Mouse (Mus musculus) limb, embryonic 12.5 days (tissue): Measurements from ENCODE around the gene Prr11. TPM values are rescaled to one million over a fixed set of nuclear protein-coding genes. Genes with fewer than 3 reads are reported as not detected.

ENCODE experiments used
- ATAC-seq: fragments of 200-750 bp; cut with Nextera tagmentation; 2 replicates; pipeline ENCODE4 v1.8.0; 2017; ENCODE audit warnings: low read depth, moderate TSS enrichment; ENCODE audit not compliant: insufficient number of reproducible peaks, insufficient read depth, low FRiP score, low TSS enrichment
- H3K27ac ChIP-seq: fragments of 300-500 bp; sonication (generic); 2 replicates; pipeline ENCODE4 v1.5.1; 2016; ENCODE audit warnings: mild to moderate bottlenecking, moderate library complexity
- H3K27me3 ChIP-seq: fragments of 300-500 bp; sonication (generic); 2 replicates; pipeline ENCODE4 v1.6.1; 2016; ENCODE audit warnings: mild to moderate bottlenecking, moderate library complexity
- H3K36me3 ChIP-seq: fragments of 300-500 bp; sonication (generic); 2 replicates; pipeline ENCODE4 v1.6.1; 2016; ENCODE audit warnings: mild to moderate bottlenecking, moderate library complexity
- H3K4me1 ChIP-seq: fragments of 300-500 bp; sonication (generic); replicated peaks from 2 replicates; pipeline ENCODE4 v1.6.1; 2016
- H3K4me2 ChIP-seq: fragments of 300-500 bp; sonication (generic); 2 replicates; pipeline ENCODE4 v1.6.1; 2016; ENCODE audit warnings: mild to moderate bottlenecking, moderate library complexity
- H3K4me3 ChIP-seq: fragments of 300-500 bp; sonication (generic); replicated peaks from 2 replicates; pipeline ENCODE4 v1.5.1; 2016; ENCODE audit warnings: mild to moderate bottlenecking
- H3K9ac ChIP-seq: fragments of 300-500 bp; sonication (generic); replicated peaks from 2 replicates; pipeline ENCODE4 v1.6.1; 2016; ENCODE audit warnings: mild to moderate bottlenecking, moderate library complexity
- H3K9me3 ChIP-seq: fragments of 300-500 bp; sonication (generic); 2 replicates; pipeline ENCODE4 v1.6.1; 2016; ENCODE audit warnings: mild to moderate bottlenecking, moderate library complexity
- WGBS: fragments of 180-500 bp; shearing (Covaris S2); methylation state at CpG from one replicate; pipeline ENCODE4 v1.1.7; 2016; 5-methylcytosine and 5-hydroxymethylcytosine counted together
- microRNA counts: library from miRNA; unstranded; fragments of <30 nt; microRNA quantifications from one replicate; lab custom pipeline; 2017
- microRNA-seq: library from miRNA; unstranded; fragments of <30 nt; microRNA quantifications from one replicate; pipeline ENCODE4, GENCODE M21; 2017
- polyA plus RNA-seq: library from polyadenylated mRNA; unstranded; fragments of >200 nt; fragmentation: Nextera tagmentation; extraction: Ambion mirVana; gene quantifications from 2 replicates; pipeline ENCODE4 v1.2.1, GENCODE M21; 2016

The Prr11 gene
- polyA plus RNA-seq, 1 experiment from 2014 or later: 7.4 TPM

GRCm38 (mm10) chr11:87043052-87043451, 65.5 kb downstream of the Prr11 start:
- ATAC-seq: no peak
- Histone ChIP-seq H3K27ac (no peak overlapping the region), H3K4me3 (no peak overlapping the region), H3K4me1 (no peaks in the 10 kb centered on the region), H3K36me3 (peaks cover 64% of the 10 kb centered on the region), H3K9me3 (no peaks in the 10 kb centered on the region), H3K9ac (no peak overlapping the region), H3K4me2 (no peak overlapping the region), H3K27me3 (no peaks in the 10 kb centered on the region)
- 90% methylated on average over 3 of the region's 3 CpGs for WGBS

- no peak overlapping the region for H3K27ac ChIP-seq
- H3K4me3 ChIP-seq: no peak overlapping the region
- no peaks in the 10 kb centered on the region for H3K4me1 ChIP-seq
- H3K9ac ChIP-seq: no peak overlapping the region
- ATAC-seq: no peak
- 82% methylated on average over 9 of the region's 9 CpGs for WGBS
- peaks cover 66% of the 10 kb centered on the region for H3K36me3 ChIP-seq
- H3K9me3 ChIP-seq: no peaks in the 10 kb centered on the region
- no peaks in the 10 kb centered on the region for H3K27me3 ChIP-seq
- H3K4me2 ChIP-seq: no peak overlapping the region
Observed at GRCm38 (mm10) chr11:87039307-87039963, 69.1 kb downstream of the Prr11 start.

MicroRNAs within 50 kb of the gene (microRNA counts, 519-probe panel; counts per million panel counts)
- microRNA mmu-miR-301a (lab: Ali Mortazavi, UCI): 7,925 counts per million, percentile 89 among the panel's probes with 10 or more counts

Small RNA genes within 50 kb of the gene (microRNA-seq; reads per million reads assigned to microRNA genes)
- gene Mir301: 1,903 reads per million, percentile 81 among the genes with 10 or more reads in this experiment

Other genes with a start within 250 kb of the Prr11 start
- gene Ypel2, start 115.0 kb downstream of the Prr11 start, polyA plus RNA-seq: 9.8 and 10.5 TPM in 2 replicates
- gene Gdpd1, start 34.6 kb downstream of the Prr11 start, polyA plus RNA-seq: 28.4 and 30.6 TPM in 2 replicates
- gene Smg8, start 21.9 kb downstream of the Prr11 start, polyA plus RNA-seq: 28.2 and 31.1 TPM in 2 replicates
- 101 and 103 TPM in 2 replicates for gene Ska2, start 526 bp upstream of the Prr11 start, polyA plus RNA-seq
- gene Trim37, start 18.4 kb upstream of the Prr11 start, polyA plus RNA-seq: 33.2 and 35.1 TPM in 2 replicates